Mouse (Mus musculus): ENCODE data around the gene Mtfr1l. TPM values are rescaled to one million over a fixed set of nuclear protein-coding genes. Genes with fewer than 3 reads are reported as not detected.
"Not testable (repeated sequence)": the region's sequence is repeated elsewhere in the genome, so short reads cannot be mapped to it uniquely, and the experiment has no call there.

Gene Mtfr1l
- total and polyA plus RNA-seq, 3 experiments: 54.5 to 119 (median 55.6) TPM

DNA sequence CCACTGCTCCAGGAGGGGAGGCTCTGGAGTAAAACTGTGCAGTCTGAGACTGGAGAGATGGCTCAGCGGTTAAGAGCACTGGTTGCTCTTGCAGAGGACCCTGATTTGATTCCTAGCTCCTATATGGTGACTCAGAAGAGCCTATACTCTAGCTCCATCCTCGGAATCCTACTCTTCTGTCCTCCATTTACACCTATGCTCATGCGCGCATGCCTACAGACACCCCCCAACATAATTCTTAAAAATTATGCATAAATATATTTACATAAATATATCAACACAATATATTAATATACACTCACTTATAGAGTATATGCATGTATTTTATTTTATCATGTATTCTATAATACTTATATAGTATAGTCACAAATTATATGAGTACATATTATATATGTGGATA lies 24.8 kb downstream of the Mtfr1l start:
- Histone ChIP-seq H3K9me3 (replicated peaks) (no peaks in the 10 kb centered on the region), H3K4me3 (ENCODE audit: low read depth, low read length) (no peak overlapping the region)

DNA sequence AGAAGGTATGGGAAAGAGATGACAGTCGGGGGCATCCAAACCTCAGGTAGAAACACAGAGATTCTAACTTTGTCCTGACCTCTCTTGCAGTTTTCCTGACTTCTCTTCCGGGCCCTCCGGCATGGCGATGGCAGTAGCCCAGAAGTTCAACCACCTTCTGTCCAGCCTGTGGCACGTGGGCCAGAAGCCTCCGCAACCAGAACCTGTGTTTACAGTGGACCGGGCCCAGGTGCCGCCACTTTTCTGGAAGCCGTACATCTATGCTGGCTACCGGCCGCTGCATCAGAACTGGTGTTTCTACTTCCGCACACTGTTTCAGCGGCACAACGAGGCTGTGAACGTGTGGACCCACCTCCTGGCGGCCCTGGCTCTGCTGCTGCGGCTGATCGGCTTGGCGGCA lies 28.5 kb downstream of the Mtfr1l start:
- Histone ChIP-seq H3K4me3 (ENCODE audit: low read depth, low read length) (peak overlapping the region; percentile 48; the same call in 1 of the 2 replicates), H3K27me3 (ENCODE audit: insufficient read depth, low read length) (no peaks in the 10 kb centered on the region), H3K4me1 (ENCODE audit: insufficient read depth, low read depth, low read length) (peaks cover 59% of the 10 kb centered on the region), H3K9me3 (replicated peaks) (no peaks in the 10 kb centered on the region), H3K36me3 (replicated peaks) (peaks cover 44% of the 10 kb centered on the region)
- TF ChIP-seq TAL1 (conservative IDR thresholded peaks at IDR 0.05; ENCODE audit: low read depth, low read length): no peak
- TF ChIP-seq GATA1 (IDR thresholded peaks at IDR 0.05; ENCODE audit: borderline replicate concordance, low read length): no peak
- TF ChIP-seq POLR2AphosphoS5 (IDR thresholded peaks at IDR 0.05; ENCODE audit: insufficient replicate concordance, low read depth, low read length): no peak
- no peak for TF ChIP-seq GATA2 (IDR thresholded peaks at IDR 0.05; ENCODE audit: borderline replicate concordance, low read depth, low read length)
- TF ChIP-seq CTCF (IDR thresholded peaks at IDR 0.05; ENCODE audit: low read depth, low read length): no peak
- DNase-seq (ENCODE audit: low spot score) (no peak), ATAC-seq (ENCODE audit: extremely low read depth, insufficient number of reproducible peaks, low FRiP score, poor library complexity, severe bottlenecking) (no peak)

More for the DNA sequence above, 24.8 kb downstream of the Mtfr1l start:
- no peak for ATAC-seq (ENCODE audit: extremely low read depth, insufficient number of reproducible peaks, low FRiP score, poor library complexity, severe bottlenecking)
- no peak for DNase-seq (ENCODE audit: low spot score)
- no peaks in the 10 kb centered on the region for H3K27me3 ChIP-seq (ENCODE audit: insufficient read depth, low read length)
- peaks cover 53% of the 10 kb centered on the region for H3K4me1 ChIP-seq (ENCODE audit: insufficient read depth, low read depth, low read length)
- TF ChIP-seq POLR2AphosphoS5 (IDR thresholded peaks at IDR 0.05; ENCODE audit: insufficient replicate concordance, low read depth, low read length) (no peak), GATA2 (IDR thresholded peaks at IDR 0.05; ENCODE audit: borderline replicate concordance, low read depth, low read length) (no peak), TAL1 (conservative IDR thresholded peaks at IDR 0.05; ENCODE audit: low read depth, low read length) (no peak), CTCF (IDR thresholded peaks at IDR 0.05; ENCODE audit: low read depth, low read length) (no peak), GATA1 (IDR thresholded peaks at IDR 0.05; ENCODE audit: borderline replicate concordance, low read length) (no peak)
- H3K36me3 ChIP-seq (replicated peaks): peaks cover 41% of the 10 kb centered on the region

DNA sequence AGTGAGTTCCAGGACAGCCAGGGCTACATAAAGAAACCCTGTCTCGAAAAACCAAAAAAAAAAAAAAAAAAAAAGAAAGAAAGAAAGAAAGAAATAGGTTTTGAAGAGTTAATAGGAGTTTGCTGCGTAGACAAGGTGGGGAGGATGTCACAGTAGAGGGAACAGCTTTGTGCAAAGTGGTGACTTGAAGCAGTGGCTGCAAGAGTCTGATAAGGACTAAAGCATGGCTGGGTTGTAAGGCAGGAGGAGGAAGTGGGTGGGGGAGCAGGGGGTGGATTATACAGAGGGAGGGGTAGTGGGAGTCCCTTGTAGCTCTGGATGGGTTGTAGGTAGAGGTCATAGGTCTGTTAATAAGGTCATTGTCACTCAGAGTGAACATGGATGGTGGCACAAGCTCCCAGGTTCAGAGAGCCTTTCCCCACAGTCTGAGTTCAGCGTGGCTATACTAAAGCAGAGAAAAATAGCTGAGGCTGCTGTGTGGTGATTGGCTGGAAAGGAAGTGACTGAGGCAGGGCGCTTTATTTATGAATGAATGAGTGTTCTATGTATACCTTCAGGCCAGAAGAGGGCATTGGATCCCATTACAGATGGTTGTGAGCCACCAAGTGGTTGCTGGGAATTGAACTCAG lies 29.1 kb downstream of the Mtfr1l start:
- H3K9me3 ChIP-seq (replicated peaks): no peaks in the 10 kb centered on the region
- H3K4me3 ChIP-seq (ENCODE audit: low read depth, low read length): no peak overlapping the region; the same call in 1 of the 2 replicates
- DNase-seq (ENCODE audit: low spot score): peak; percentile 86
- H3K27me3 ChIP-seq (ENCODE audit: insufficient read depth, low read length): no peaks in the 10 kb centered on the region
- TF ChIP-seq TAL1 (conservative IDR thresholded peaks at IDR 0.05; ENCODE audit: low read depth, low read length): peak; percentile 90
- no peak for TF ChIP-seq CTCF (IDR thresholded peaks at IDR 0.05; ENCODE audit: low read depth, low read length)
- ATAC-seq (ENCODE audit: extremely low read depth, insufficient number of reproducible peaks, low FRiP score, poor library complexity, severe bottlenecking): peak; percentile 93
- H3K4me1 ChIP-seq (ENCODE audit: insufficient read depth, low read depth, low read length): peaks cover 60% of the 10 kb centered on the region
- H3K36me3 ChIP-seq (replicated peaks): peaks cover 51% of the 10 kb centered on the region

DNA sequence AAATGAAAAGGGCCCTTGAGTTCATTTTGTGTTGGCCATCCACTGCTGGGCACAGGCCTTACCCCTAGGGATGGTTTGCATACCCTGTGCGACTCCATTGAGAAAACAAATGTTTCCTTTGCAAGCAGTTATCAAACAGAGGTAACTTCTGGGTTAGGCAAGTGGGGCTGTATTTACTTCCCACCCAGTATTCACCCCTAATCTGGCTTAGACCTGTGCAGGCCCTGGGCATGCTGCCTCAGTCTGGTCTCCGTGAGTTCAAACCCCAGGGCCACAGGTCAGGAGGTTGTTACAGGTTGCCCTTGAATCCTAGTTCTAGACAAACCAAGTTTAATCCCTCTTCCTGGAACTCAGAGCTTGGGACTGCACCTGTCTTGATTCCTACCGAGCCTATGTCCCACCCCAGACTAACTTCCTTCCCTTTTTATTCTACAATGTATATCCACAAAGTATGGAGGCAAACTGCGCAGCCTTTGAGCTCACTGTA lies 29.8 kb downstream of the Mtfr1l start:
- Histone ChIP-seq H3K4me1 (ENCODE audit: insufficient read depth, low read depth, low read length) (peaks cover 60% of the 10 kb centered on the region), H3K4me3 (ENCODE audit: low read depth, low read length) (no peak overlapping the region; the same call in 1 of the 2 replicates), H3K36me3 (replicated peaks) (peaks cover 58% of the 10 kb centered on the region), H3K9me3 (replicated peaks) (no peaks in the 10 kb centered on the region), H3K27me3 (ENCODE audit: insufficient read depth, low read length) (no peaks in the 10 kb centered on the region)
- ATAC-seq (ENCODE audit: extremely low read depth, insufficient number of reproducible peaks, low FRiP score, poor library complexity, severe bottlenecking): no peak
- TF ChIP-seq TAL1 (conservative IDR thresholded peaks at IDR 0.05; ENCODE audit: low read depth, low read length): no peak
- no peak for TF ChIP-seq GATA1 (IDR thresholded peaks at IDR 0.05; ENCODE audit: borderline replicate concordance, low read length)
- no peak for TF ChIP-seq POLR2AphosphoS5 (IDR thresholded peaks at IDR 0.05; ENCODE audit: insufficient replicate concordance, low read depth, low read length)
- TF ChIP-seq GATA2 (IDR thresholded peaks at IDR 0.05; ENCODE audit: borderline replicate concordance, low read depth, low read length): no peak
- TF ChIP-seq CTCF (IDR thresholded peaks at IDR 0.05; ENCODE audit: low read depth, low read length): no peak
- DNase-seq (ENCODE audit: low spot score): no peak

DNA sequence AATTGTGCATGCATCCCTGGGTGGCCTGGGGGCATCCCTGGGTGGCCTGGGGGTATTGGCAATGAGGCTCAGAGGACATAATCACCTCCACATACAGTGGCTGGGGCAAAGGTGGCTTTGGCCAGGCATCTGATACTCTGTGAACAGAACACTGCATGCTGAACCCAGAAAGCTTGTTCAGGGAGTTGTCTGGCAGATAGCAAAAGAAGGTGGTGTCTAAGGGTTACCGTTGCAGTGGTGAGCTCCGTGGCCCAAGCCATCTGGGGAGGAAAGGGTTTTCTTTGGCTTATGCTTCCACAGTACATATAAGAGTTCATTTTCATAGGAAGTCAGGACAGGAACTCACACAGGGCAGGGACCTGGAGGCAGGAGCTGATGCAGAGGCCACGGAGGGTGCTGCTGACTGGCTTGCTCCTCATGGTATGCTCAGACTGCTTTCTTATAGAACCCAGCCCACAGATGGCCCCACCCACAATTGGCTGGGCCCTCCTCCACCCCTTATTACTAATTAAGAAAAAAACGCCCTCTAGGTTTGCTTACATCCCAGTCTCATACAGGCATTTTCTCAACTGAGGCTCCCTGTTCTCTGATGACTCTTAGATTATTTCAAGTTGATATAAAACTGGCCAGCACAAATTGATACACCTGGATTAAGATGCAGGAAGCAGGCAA lies 31.4 kb downstream of the Mtfr1l start:
- DNase-seq (ENCODE audit: low spot score): no peak
- H3K27me3 ChIP-seq (ENCODE audit: insufficient read depth, low read length): no peaks in the 10 kb centered on the region
- TF ChIP-seq CTCF (IDR thresholded peaks at IDR 0.05; ENCODE audit: low read depth, low read length) (no peak), GATA2 (IDR thresholded peaks at IDR 0.05; ENCODE audit: borderline replicate concordance, low read depth, low read length) (no peak), TAL1 (conservative IDR thresholded peaks at IDR 0.05; ENCODE audit: low read depth, low read length) (no peak), GATA1 (IDR thresholded peaks at IDR 0.05; ENCODE audit: borderline replicate concordance, low read length) (no peak), POLR2AphosphoS5 (IDR thresholded peaks at IDR 0.05; ENCODE audit: insufficient replicate concordance, low read depth, low read length) (no peak)
- ATAC-seq (ENCODE audit: extremely low read depth, insufficient number of reproducible peaks, low FRiP score, poor library complexity, severe bottlenecking): no peak
- H3K9me3 ChIP-seq (replicated peaks): no peaks in the 10 kb centered on the region
- no peak overlapping the region for H3K4me3 ChIP-seq (ENCODE audit: low read depth, low read length)
- peaks cover 69% of the 10 kb centered on the region for H3K36me3 ChIP-seq (replicated peaks)
- peaks cover 63% of the 10 kb centered on the region for H3K4me1 ChIP-seq (ENCODE audit: insufficient read depth, low read depth, low read length)

DNA sequence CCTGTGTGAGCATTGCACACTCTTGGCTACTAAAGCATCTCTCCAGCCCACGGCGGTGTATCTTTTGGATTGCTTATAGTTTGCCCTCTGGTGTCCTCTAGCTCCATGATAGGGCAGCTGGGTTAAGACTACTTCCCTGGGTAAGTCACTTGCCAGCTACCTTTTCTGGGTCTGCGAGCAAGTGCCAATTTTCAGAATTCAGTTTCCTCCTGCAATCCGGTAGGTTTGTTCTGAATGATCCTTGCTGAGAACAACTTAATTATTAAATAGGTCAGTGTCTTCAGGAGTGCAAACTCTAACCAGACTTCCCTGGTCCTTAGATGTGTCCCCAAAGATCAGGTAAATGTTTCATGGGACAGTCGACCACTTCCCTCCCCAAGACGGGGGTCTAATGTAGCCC lies 34.1 kb downstream of the Mtfr1l start:
- Histone ChIP-seq H3K4me3 (ENCODE audit: low read depth, low read length) (no peak overlapping the region), H3K27me3 (ENCODE audit: insufficient read depth, low read length) (no peaks in the 10 kb centered on the region), H3K4me1 (ENCODE audit: insufficient read depth, low read depth, low read length) (peaks cover 64% of the 10 kb centered on the region), H3K36me3 (replicated peaks) (peaks cover 51% of the 10 kb centered on the region), H3K9me3 (replicated peaks) (no peaks in the 10 kb centered on the region)
- no peak for ATAC-seq (ENCODE audit: extremely low read depth, insufficient number of reproducible peaks, low FRiP score, poor library complexity, severe bottlenecking)
- TF ChIP-seq GATA2 (IDR thresholded peaks at IDR 0.05; ENCODE audit: borderline replicate concordance, low read depth, low read length) (no peak), POLR2AphosphoS5 (IDR thresholded peaks at IDR 0.05; ENCODE audit: insufficient replicate concordance, low read depth, low read length) (no peak)
- DNase-seq (ENCODE audit: low spot score): no peak

DNA sequence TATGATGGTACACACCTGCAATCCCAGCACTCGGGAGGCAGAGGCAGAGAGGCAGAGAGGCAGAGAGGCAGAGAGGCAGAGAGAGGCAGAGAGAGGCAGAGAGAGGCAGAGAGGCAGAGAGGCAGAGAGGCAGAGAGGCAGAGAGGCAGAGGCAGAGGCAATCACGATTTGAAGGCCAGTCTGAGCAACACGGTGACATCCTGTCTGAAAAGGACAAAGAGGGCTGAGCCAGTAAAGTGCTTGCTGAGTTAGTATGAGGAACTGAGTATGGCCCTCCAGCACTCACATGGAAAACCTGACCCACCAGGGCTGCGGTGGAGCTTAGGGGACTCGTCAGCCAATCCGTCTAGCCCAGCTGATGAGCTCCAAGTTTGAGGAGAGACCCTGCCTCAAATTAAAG lies 36.2 kb downstream of the Mtfr1l start:
- not testable (repeated sequence) for H3K4me3 ChIP-seq (ENCODE audit: low read depth, low read length)
- peaks cover 69% of the 10 kb centered on the region for H3K4me1 ChIP-seq (ENCODE audit: insufficient read depth, low read depth, low read length)

More for the DNA sequence above, 36.2 kb downstream of the Mtfr1l start:
- not testable (repeated sequence) for H3K27me3 ChIP-seq (ENCODE audit: insufficient read depth, low read length); DNase-seq (ENCODE audit: low spot score); H3K9me3 ChIP-seq (replicated peaks); ATAC-seq (ENCODE audit: extremely low read depth, insufficient number of reproducible peaks, low FRiP score, poor library complexity, severe bottlenecking)
- H3K36me3 ChIP-seq (replicated peaks): peaks cover 46% of the 10 kb centered on the region
